Mouse (Mus musculus): ENCODE measurements at regions not wholly inside any gene's neighbourhood (a gene's known extent, or its start where the extent isn't known, plus 50 kb on each side); places are given as distances from the start of the nearest gene placed in this dataset.

- H3K4me2 ChIP-seq (ENCODE audit: low read depth), result no peak overlapping the region
- no peak overlapping the region for H3K4me3 ChIP-seq (ENCODE audit: insufficient read depth in 1 of 2, low read depth in 2 of 2, low read length in 2 of 2)
- H3K27ac ChIP-seq, result no peak overlapping the region
- no peaks in the 10 kb centered on the region for H3K27me3 ChIP-seq (ENCODE audit: control insufficient read depth, insufficient read depth, low read length)
- no peaks in the 10 kb centered on the region for H3K36me3 ChIP-seq (replicated peaks; ENCODE audit: control insufficient read depth, insufficient read depth, low read depth)
- TF ChIP-seq CTCF (IDR thresholded peaks at IDR 0.05; ENCODE audit: low read depth) (no peak), EP300 (IDR thresholded peaks at IDR 0.05; ENCODE audit: low read depth) (no peak)
- no peak overlapping the region for H3K9ac ChIP-seq (replicated peaks)
- WGBS (ENCODE audit: insufficient replicate concordance), result 45% methylated on average over 3 of the region's 3 CpGs
- no peaks in the 10 kb centered on the region for H3K9me3 ChIP-seq (ENCODE audit: control insufficient read depth, low read length)
- H3K4me1 ChIP-seq (replicated peaks; ENCODE audit: control insufficient read depth in 2 of 2, insufficient read depth in 2 of 2, low read length in 1 of 2), result no peaks in the 10 kb centered on the region
- no peak for DNase-seq (ENCODE audit: low read depth in 3 of 3, low spot score in 3 of 3)
- ATAC-seq (ENCODE audit: insufficient read depth), result no peak
Observed at GRCm38 (mm10) chr1:51670009-51670408, 191.8 kb upstream of the Nabp1 start.

- no peaks in the 10 kb centered on the region for H3K9me3 ChIP-seq (ENCODE audit: control insufficient read depth, low read length)
- H3K36me3 ChIP-seq (replicated peaks; ENCODE audit: control insufficient read depth, insufficient read depth, low read depth), result no peaks in the 10 kb centered on the region
- H3K4me3 ChIP-seq (ENCODE audit: insufficient read depth in 1 of 2, low read depth in 2 of 2, low read length in 2 of 2), result no peak overlapping the region
- no peak overlapping the region for H3K27ac ChIP-seq
- H3K4me2 ChIP-seq (ENCODE audit: low read depth), result no peak overlapping the region
- H3K4me1 ChIP-seq (replicated peaks; ENCODE audit: control insufficient read depth in 2 of 2, insufficient read depth in 2 of 2, low read length in 1 of 2), result no peaks in the 10 kb centered on the region
- ATAC-seq (ENCODE audit: insufficient read depth), result no peak
- no peak for TF ChIP-seq CTCF (IDR thresholded peaks at IDR 0.05; ENCODE audit: low read depth)
- TF ChIP-seq EP300 (IDR thresholded peaks at IDR 0.05; ENCODE audit: low read depth), result no peak
- no peaks in the 10 kb centered on the region for H3K27me3 ChIP-seq (ENCODE audit: control insufficient read depth, insufficient read depth, low read length)
- H3K9ac ChIP-seq (replicated peaks), result no peak overlapping the region
- no peak for DNase-seq (ENCODE audit: low read depth in 3 of 3, low spot score in 3 of 3)
Observed at GRCm38 (mm10) chr1:51668881-51669280, 190.7 kb upstream of the Nabp1 start.

DNA sequence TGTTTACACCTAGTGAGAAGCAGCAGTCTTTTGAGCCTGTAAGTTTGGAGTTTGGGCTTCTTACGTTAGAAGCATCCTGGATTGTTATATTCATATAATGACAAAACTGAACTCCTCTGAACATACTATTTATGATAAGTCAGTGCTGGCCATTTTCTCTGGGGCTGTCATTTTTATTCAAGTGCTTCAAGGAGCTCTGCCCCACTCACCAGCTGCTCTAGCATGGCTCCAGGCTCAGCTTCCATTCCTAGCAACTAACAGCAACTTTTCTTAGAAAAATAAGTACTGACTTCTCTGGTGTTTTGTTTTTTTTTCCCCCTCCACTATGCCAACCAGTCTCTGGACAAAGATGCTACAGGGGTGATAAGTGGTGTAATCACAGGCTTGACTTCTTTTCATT is 182.3 kb upstream of the Nabp1 start:
- DNase-seq (ENCODE audit: low read depth in 3 of 3, low spot score in 3 of 3), result no peak
- no peaks in the 10 kb centered on the region for H3K4me1 ChIP-seq (replicated peaks; ENCODE audit: control insufficient read depth in 2 of 2, insufficient read depth in 2 of 2, low read length in 1 of 2)
- no peak overlapping the region for H3K27ac ChIP-seq
- no peaks in the 10 kb centered on the region for H3K27me3 ChIP-seq (ENCODE audit: control insufficient read depth, insufficient read depth, low read length)
- no peak overlapping the region for H3K9ac ChIP-seq (replicated peaks)
- TF ChIP-seq CTCF (IDR thresholded peaks at IDR 0.05; ENCODE audit: low read depth), result no peak
- no peak for TF ChIP-seq EP300 (IDR thresholded peaks at IDR 0.05; ENCODE audit: low read depth)
- no peak overlapping the region for H3K4me3 ChIP-seq (ENCODE audit: insufficient read depth in 1 of 2, low read depth in 2 of 2, low read length in 2 of 2)
- ATAC-seq (ENCODE audit: insufficient read depth), result no peak
- H3K36me3 ChIP-seq (replicated peaks; ENCODE audit: control insufficient read depth, insufficient read depth, low read depth), result no peaks in the 10 kb centered on the region
- H3K9me3 ChIP-seq (ENCODE audit: control insufficient read depth, low read length), result no peaks in the 10 kb centered on the region
- no peak overlapping the region for H3K4me2 ChIP-seq (ENCODE audit: low read depth)
- whole genome bisulfite sequencing (ENCODE audit: insufficient replicate concordance), result 67% methylated on average over 1 of the region's 1 CpGs

- Histone ChIP-seq H3K27ac (no peak overlapping the region), H3K4me3 (ENCODE audit: insufficient read depth in 1 of 2, low read depth in 2 of 2, low read length in 2 of 2) (no peak overlapping the region), H3K9me3 (ENCODE audit: control insufficient read depth, low read length) (no peaks in the 10 kb centered on the region), H3K9ac (replicated peaks) (no peak overlapping the region), H3K4me2 (ENCODE audit: low read depth) (no peak overlapping the region), H3K27me3 (ENCODE audit: control insufficient read depth, insufficient read depth, low read length) (no peaks in the 10 kb centered on the region), H3K36me3 (replicated peaks; ENCODE audit: control insufficient read depth, insufficient read depth, low read depth) (no peaks in the 10 kb centered on the region), H3K4me1 (replicated peaks; ENCODE audit: control insufficient read depth in 2 of 2, insufficient read depth in 2 of 2, low read length in 1 of 2) (no peaks in the 10 kb centered on the region)
- 28% methylated on average over 4 of the region's 4 CpGs for WGBS (ENCODE audit: insufficient replicate concordance)
- DNase-seq (ENCODE audit: low read depth in 3 of 3, low spot score in 3 of 3), result no peak
- ATAC-seq (ENCODE audit: insufficient read depth), result no peak
- TF ChIP-seq CTCF (IDR thresholded peaks at IDR 0.05; ENCODE audit: low read depth) (no peak), EP300 (IDR thresholded peaks at IDR 0.05; ENCODE audit: low read depth) (no peak)
Observed at GRCm38 (mm10) chr1:51657203-51657602, 179.0 kb upstream of the Nabp1 start.

- H3K9me3 ChIP-seq (ENCODE audit: control insufficient read depth, low read length), result no peaks in the 10 kb centered on the region
- H3K27me3 ChIP-seq (ENCODE audit: control insufficient read depth, insufficient read depth, low read length), result no peaks in the 10 kb centered on the region
- no peak overlapping the region for H3K4me3 ChIP-seq (ENCODE audit: insufficient read depth in 1 of 2, low read depth in 2 of 2, low read length in 2 of 2)
- no peaks in the 10 kb centered on the region for H3K36me3 ChIP-seq (replicated peaks; ENCODE audit: control insufficient read depth, insufficient read depth, low read depth)
- no peak overlapping the region for H3K9ac ChIP-seq (replicated peaks)
- H3K4me2 ChIP-seq (ENCODE audit: low read depth), result no peak overlapping the region
- ATAC-seq (ENCODE audit: insufficient read depth) (no peak), DNase-seq (ENCODE audit: low read depth in 3 of 3, low spot score in 3 of 3) (no peak)
- H3K4me1 ChIP-seq (replicated peaks; ENCODE audit: control insufficient read depth in 2 of 2, insufficient read depth in 2 of 2, low read length in 1 of 2), result no peaks in the 10 kb centered on the region
- TF ChIP-seq CTCF (IDR thresholded peaks at IDR 0.05; ENCODE audit: low read depth), result no peak
- TF ChIP-seq EP300 (IDR thresholded peaks at IDR 0.05; ENCODE audit: low read depth), result no peak
- H3K27ac ChIP-seq, result no peak overlapping the region
- 31% methylated on average over 3 of the region's 3 CpGs for WGBS (ENCODE audit: insufficient replicate concordance)
Observed at GRCm38 (mm10) chr1:51650653-51650995, 172.4 kb upstream of the Nabp1 start.
